Mouse (Mus musculus): ENCODE data around the gene Lhx9. TPM values are rescaled to one million over a fixed set of nuclear protein-coding genes. Genes with fewer than 3 reads are reported as not detected.

The Lhx9 gene
- polyA plus RNA-seq, 1 experiment from 2014 or later = 0.14 TPM

DNA sequence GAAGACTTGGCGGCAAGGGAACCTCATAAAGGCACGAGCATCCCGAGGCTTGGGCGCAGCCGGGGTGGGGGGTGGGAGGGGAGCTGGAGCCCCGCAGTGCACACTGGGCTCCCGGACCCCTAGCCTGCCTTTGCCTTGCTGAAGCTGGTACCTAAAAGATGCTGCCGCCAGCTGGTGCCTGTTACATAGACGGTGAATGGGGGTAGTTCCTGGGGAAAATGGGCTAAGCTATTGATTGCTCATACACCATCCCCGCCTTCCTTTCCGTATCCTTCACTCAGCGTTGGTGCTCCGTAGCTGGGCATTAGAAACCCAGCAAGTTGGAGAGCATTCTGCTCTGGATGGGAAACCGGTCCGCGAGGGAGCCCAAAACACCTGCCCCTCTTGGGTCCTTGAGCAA lies 351 bp downstream of the Lhx9 start:
- peaks cover 48% of the 10 kb centered on the region for H3K27me3 ChIP-seq (ENCODE audit: control insufficient read depth, insufficient read depth, low read length)
- H3K4me1 ChIP-seq (ENCODE audit: control insufficient read depth, insufficient read depth, low read length) = peaks cover 23% of the 10 kb centered on the region
- H3K27ac ChIP-seq (ENCODE audit: low read length) = no peak overlapping the region
- no peaks in the 10 kb centered on the region for H3K9me3 ChIP-seq (replicated peaks; ENCODE audit: control insufficient read depth, low read length)
- H3K4me3 ChIP-seq (ENCODE audit: low read length) = peak overlapping the region; percentile 53
- under 1% methylated on average over 16 of the region's 16 CpGs for WGBS
- H3K4me2 ChIP-seq (ENCODE audit: low read depth, low read length) = peak overlapping the region; percentile 74
- no peaks in the 10 kb centered on the region for H3K36me3 ChIP-seq (ENCODE audit: control insufficient read depth, insufficient read depth)
- H3K9ac ChIP-seq (ENCODE audit: low read length) = no peak overlapping the region
- no peak for ATAC-seq (replicated peaks; ENCODE audit: extremely low read depth, insufficient read depth, low FRiP score)

DNA sequence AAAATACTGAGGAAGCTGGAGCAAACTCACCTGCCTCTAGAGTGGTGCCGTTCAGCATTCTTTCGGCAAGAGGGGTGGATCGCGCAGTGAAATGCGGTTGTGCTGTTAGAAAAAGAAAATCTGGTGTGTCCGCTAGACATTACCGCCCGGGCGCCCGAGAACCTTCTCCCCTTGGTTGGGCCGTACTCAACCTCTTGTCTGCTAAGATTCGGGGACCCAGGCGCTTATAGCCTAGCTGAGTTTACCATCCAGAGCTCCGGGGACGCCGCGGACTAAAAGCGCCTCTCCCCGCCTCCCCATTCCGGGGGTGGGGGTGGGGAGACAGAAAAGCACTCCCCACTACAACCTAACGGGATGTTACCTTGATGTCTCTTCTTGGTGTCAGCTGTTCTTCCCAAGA lies 1.2 kb downstream of the Lhx9 start:
- no peak overlapping the region for H3K27ac ChIP-seq (ENCODE audit: low read length)
- H3K4me2 ChIP-seq (ENCODE audit: low read depth, low read length) = peak overlapping the region; percentile 59
- H3K9ac ChIP-seq (ENCODE audit: low read length) = no peak overlapping the region
- H3K4me1 ChIP-seq (ENCODE audit: control insufficient read depth, insufficient read depth, low read length) = peaks cover 27% of the 10 kb centered on the region
- no peak for ATAC-seq (replicated peaks; ENCODE audit: extremely low read depth, insufficient read depth, low FRiP score)
- peak overlapping the region; percentile 43 for H3K4me3 ChIP-seq (ENCODE audit: low read length)
- H3K27me3 ChIP-seq (ENCODE audit: control insufficient read depth, insufficient read depth, low read length) = peaks cover 50% of the 10 kb centered on the region
- under 1% methylated on average over 21 of the region's 21 CpGs for WGBS
- no peaks in the 10 kb centered on the region for H3K9me3 ChIP-seq (replicated peaks; ENCODE audit: control insufficient read depth, low read length)
- H3K36me3 ChIP-seq (ENCODE audit: control insufficient read depth, insufficient read depth) = no peaks in the 10 kb centered on the region

- Histone ChIP-seq H3K9ac (ENCODE audit: low read length) (no peak overlapping the region), H3K4me2 (ENCODE audit: low read depth, low read length) (no peak overlapping the region), H3K27ac (ENCODE audit: low read length) (no peak overlapping the region), H3K27me3 (ENCODE audit: control insufficient read depth, insufficient read depth, low read length) (peaks cover 50% of the 10 kb centered on the region), H3K4me1 (ENCODE audit: control insufficient read depth, insufficient read depth, low read length) (peaks cover 31% of the 10 kb centered on the region), H3K9me3 (replicated peaks; ENCODE audit: control insufficient read depth, low read length) (no peaks in the 10 kb centered on the region), H3K4me3 (ENCODE audit: low read length) (no peak overlapping the region), H3K36me3 (ENCODE audit: control insufficient read depth, insufficient read depth) (no peaks in the 10 kb centered on the region)
- 10% methylated on average over 9 of the region's 9 CpGs for WGBS
- ATAC-seq (replicated peaks; ENCODE audit: extremely low read depth, insufficient read depth, low FRiP score) = no peak
These were observed 1.8 kb downstream of the Lhx9 start for GRCm38 (mm10) chr1:138846581-138846980.

DNA sequence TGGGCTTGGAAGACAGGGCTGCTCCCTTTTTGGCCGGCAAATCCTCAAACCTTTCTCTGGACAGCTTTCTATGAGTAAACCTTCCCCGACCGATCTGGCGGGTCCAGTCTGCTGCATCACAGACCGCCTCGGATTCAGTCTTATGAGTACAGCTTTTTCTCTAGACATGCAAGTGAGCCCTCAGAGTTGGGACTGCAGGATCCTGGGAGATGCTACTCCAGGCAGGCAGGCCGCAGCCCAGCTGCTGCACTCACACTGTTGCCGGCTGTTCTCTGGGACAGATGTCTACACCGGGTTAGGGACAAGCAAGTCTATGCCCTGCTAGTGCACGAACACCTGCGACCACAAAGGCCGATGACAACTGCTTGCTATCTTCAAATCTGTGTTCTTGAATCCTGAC lies 2.2 kb downstream of the Lhx9 start:
- peaks cover 34% of the 10 kb centered on the region for H3K4me1 ChIP-seq (ENCODE audit: control insufficient read depth, insufficient read depth, low read length)
- no peak for ATAC-seq (replicated peaks; ENCODE audit: extremely low read depth, insufficient read depth, low FRiP score)
- no peak overlapping the region for H3K4me3 ChIP-seq (ENCODE audit: low read length)
- no peak overlapping the region for H3K4me2 ChIP-seq (ENCODE audit: low read depth, low read length)
- WGBS = 15% methylated on average over 12 of the region's 12 CpGs
- no peak overlapping the region for H3K9ac ChIP-seq (ENCODE audit: low read length)
- peaks cover 50% of the 10 kb centered on the region for H3K27me3 ChIP-seq (ENCODE audit: control insufficient read depth, insufficient read depth, low read length)
- H3K9me3 ChIP-seq (replicated peaks; ENCODE audit: control insufficient read depth, low read length) = no peaks in the 10 kb centered on the region
- no peak overlapping the region for H3K27ac ChIP-seq (ENCODE audit: low read length)
- H3K36me3 ChIP-seq (ENCODE audit: control insufficient read depth, insufficient read depth) = no peaks in the 10 kb centered on the region

DNA sequence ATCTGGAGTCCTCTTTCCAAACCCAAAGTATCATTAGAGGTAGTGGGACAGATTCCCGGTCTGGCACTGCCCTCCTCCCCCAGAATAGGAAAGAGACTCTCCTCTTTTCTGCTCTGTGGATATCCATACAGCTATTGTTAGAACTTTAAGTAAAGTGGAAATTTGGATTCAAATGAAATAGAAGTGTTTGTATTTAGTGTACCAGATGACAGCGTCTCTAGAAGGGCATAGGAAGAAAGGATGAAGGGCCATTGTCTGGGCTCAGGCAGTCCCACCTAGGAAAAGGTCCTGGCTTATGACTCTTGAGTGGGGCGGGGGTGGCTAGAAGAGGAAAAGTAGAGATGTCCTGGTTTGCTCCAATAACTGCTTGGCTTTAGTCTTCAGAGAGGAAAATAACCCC lies 2.9 kb downstream of the Lhx9 start:
- no peak overlapping the region for H3K27ac ChIP-seq (ENCODE audit: low read length)
- no peak for ATAC-seq (replicated peaks; ENCODE audit: extremely low read depth, insufficient read depth, low FRiP score)
- no peak overlapping the region for H3K9ac ChIP-seq (ENCODE audit: low read length)
- no peak overlapping the region for H3K4me3 ChIP-seq (ENCODE audit: low read length)
- WGBS = 28% methylated on average over 3 of the region's 3 CpGs
- peaks cover 50% of the 10 kb centered on the region for H3K27me3 ChIP-seq (ENCODE audit: control insufficient read depth, insufficient read depth, low read length)
- H3K9me3 ChIP-seq (replicated peaks; ENCODE audit: control insufficient read depth, low read length) = no peaks in the 10 kb centered on the region
- peaks cover 34% of the 10 kb centered on the region for H3K4me1 ChIP-seq (ENCODE audit: control insufficient read depth, insufficient read depth, low read length)
- no peaks in the 10 kb centered on the region for H3K36me3 ChIP-seq (ENCODE audit: control insufficient read depth, insufficient read depth)
- H3K4me2 ChIP-seq (ENCODE audit: low read depth, low read length) = no peak overlapping the region

GRCm38 (mm10) chr1:138844166-138844565 lies 4.2 kb downstream of the Lhx9 start:
- Histone ChIP-seq H3K9me3 (replicated peaks; ENCODE audit: control insufficient read depth, low read length) (no peaks in the 10 kb centered on the region), H3K27ac (ENCODE audit: low read length) (no peak overlapping the region), H3K27me3 (ENCODE audit: control insufficient read depth, insufficient read depth, low read length) (peaks cover 55% of the 10 kb centered on the region), H3K4me2 (ENCODE audit: low read depth, low read length) (peak overlapping the region; percentile 68), H3K36me3 (ENCODE audit: control insufficient read depth, insufficient read depth) (no peaks in the 10 kb centered on the region), H3K4me3 (ENCODE audit: low read length) (peak overlapping the region; percentile 51), H3K9ac (ENCODE audit: low read length) (no peak overlapping the region), H3K4me1 (ENCODE audit: control insufficient read depth, insufficient read depth, low read length) (peaks cover 34% of the 10 kb centered on the region)
- ATAC-seq (replicated peaks; ENCODE audit: extremely low read depth, insufficient read depth, low FRiP score) = no peak
- WGBS = 11% methylated on average over 3 of the region's 3 CpGs

- Histone ChIP-seq H3K9me3 (replicated peaks; ENCODE audit: control insufficient read depth, low read length) (no peaks in the 10 kb centered on the region), H3K4me2 (ENCODE audit: low read depth, low read length) (peak overlapping the region; percentile 68), H3K27ac (ENCODE audit: low read length) (no peak overlapping the region), H3K9ac (ENCODE audit: low read length) (peak overlapping the region; percentile 39), H3K4me1 (ENCODE audit: control insufficient read depth, insufficient read depth, low read length) (peaks cover 30% of the 10 kb centered on the region), H3K4me3 (ENCODE audit: low read length) (peak overlapping the region; percentile 51), H3K36me3 (ENCODE audit: control insufficient read depth, insufficient read depth) (no peaks in the 10 kb centered on the region), H3K27me3 (ENCODE audit: control insufficient read depth, insufficient read depth, low read length) (peaks cover 57% of the 10 kb centered on the region)
- under 1% methylated on average over 35 of the region's 35 CpGs for WGBS
- ATAC-seq (replicated peaks; ENCODE audit: extremely low read depth, insufficient read depth, low FRiP score) = no peak
These were observed 4.9 kb downstream of the Lhx9 start for GRCm38 (mm10) chr1:138843361-138844091.

- Histone ChIP-seq H3K4me1 (ENCODE audit: control insufficient read depth, insufficient read depth, low read length) (peaks cover 22% of the 10 kb centered on the region), H3K27me3 (ENCODE audit: control insufficient read depth, insufficient read depth, low read length) (peaks cover 57% of the 10 kb centered on the region), H3K4me2 (ENCODE audit: low read depth, low read length) (no peak overlapping the region; the same call in 1 of the 2 replicates), H3K9me3 (replicated peaks; ENCODE audit: control insufficient read depth, low read length) (no peaks in the 10 kb centered on the region), H3K36me3 (ENCODE audit: control insufficient read depth, insufficient read depth) (no peaks in the 10 kb centered on the region), H3K9ac (ENCODE audit: low read length) (no peak overlapping the region), H3K27ac (ENCODE audit: low read length) (no peak overlapping the region), H3K4me3 (ENCODE audit: low read length) (no peak overlapping the region; the same call in 1 of the 2 replicates)
- WGBS = 5% methylated on average over 10 of the region's 10 CpGs
- no peak for ATAC-seq (replicated peaks; ENCODE audit: extremely low read depth, insufficient read depth, low FRiP score)
These were observed 5.6 kb downstream of the Lhx9 start for GRCm38 (mm10) chr1:138842756-138843155.

DNA sequence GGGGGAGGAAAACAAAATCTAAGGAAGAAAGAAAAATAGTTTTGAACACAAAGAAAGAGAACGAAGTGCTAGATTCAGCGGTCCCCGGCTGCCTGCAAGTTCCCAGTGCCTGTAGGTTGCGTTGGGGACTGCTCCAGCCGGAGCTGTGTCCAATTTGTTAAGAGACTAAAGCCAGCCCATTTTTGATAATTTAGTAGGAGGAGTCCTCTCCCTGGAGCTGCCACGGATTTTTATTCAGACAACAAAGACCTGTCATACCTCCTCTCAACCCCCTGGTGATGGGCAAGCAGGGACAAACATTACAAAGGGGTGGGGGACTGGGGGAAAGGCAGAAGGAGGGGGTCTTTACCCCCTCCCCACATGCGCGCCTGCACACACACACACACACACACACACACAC lies 6.1 kb downstream of the Lhx9 start:
- Histone ChIP-seq H3K4me1 (ENCODE audit: control insufficient read depth, insufficient read depth, low read length) (peaks cover 22% of the 10 kb centered on the region), H3K9ac (ENCODE audit: low read length) (no peak overlapping the region), H3K4me3 (ENCODE audit: low read length) (peak overlapping the region; percentile 44), H3K27ac (ENCODE audit: low read length) (no peak overlapping the region), H3K4me2 (ENCODE audit: low read depth, low read length) (peak overlapping the region; percentile 61), H3K36me3 (ENCODE audit: control insufficient read depth, insufficient read depth) (no peaks in the 10 kb centered on the region), H3K9me3 (replicated peaks; ENCODE audit: control insufficient read depth, low read length) (no peaks in the 10 kb centered on the region), H3K27me3 (ENCODE audit: control insufficient read depth, insufficient read depth, low read length) (peaks cover 59% of the 10 kb centered on the region)
- WGBS = under 1% methylated on average over 8 of the region's 8 CpGs
- ATAC-seq (replicated peaks; ENCODE audit: extremely low read depth, insufficient read depth, low FRiP score) = 0 out of 2 replicates have a peak, but pooled peaks have one; percentile 23

All from heart, embryonic 16.5 days (tissue).